Mouse (Mus musculus) kidney, adult 2 months (tissue): ENCODE measurements at regions not wholly inside any gene's neighbourhood (a gene's known extent, or its start where the extent isn't known, plus 50 kb on each side); places are given as distances from the start of the nearest gene placed in this dataset.

ENCODE experiments used
- CTCF ChIP-seq: fragments of 200-500 bp; conservative IDR thresholded peaks from 2 replicates; pipeline ENCODE4 v1.5.1; 2011; ENCODE audit warnings: low read depth, mild to moderate bottlenecking, control low read depth, low read length, moderate library complexity, mixed read lengths; ENCODE audit not compliant: insufficient read depth, insufficient read length
- POLR2A ChIP-seq: fragments of 200-500 bp; IDR thresholded peaks from one replicate; pipeline ENCODE4 v1.6.1; 2011; ENCODE audit warnings: low read depth, low read length, control low read depth

- TF ChIP-seq POLR2A (no peak), CTCF (no peak)
These were observed 173.8 kb upstream of the Rad23b start for GRCm38 (mm10) chr4:55176026-55176425.
